Mouse (Mus musculus) left cerebral cortex, postnatal 10 days (tissue): ENCODE data around the gene Tgfb3. TPM values are rescaled to one million over a fixed set of nuclear protein-coding genes. Genes with fewer than 3 reads are reported as not detected.

Experiments used
- DNase-seq, 2 experiments: peaks; one replicate each; pipeline ENCODE4 v3.0.0; 2021 to 2022; ENCODE audit warnings: low spot score in 2 of 2, mixed read lengths in 1 of 2; ENCODE audit errors: extremely low spot score in 1 of 2
- intact Hi-C: fragments of 180-260 bp; cut with DNase I; formaldehyde crosslinking; loops from one replicate; pipeline ENCODE4 v1.15.1; 2025
- total RNA-seq, 2 experiments: library from RNA; stranded (reverse); gene quantifications; 2 replicates each; pipeline ENCODE4 v1.2.3; 2021

The Tgfb3 gene
- total RNA-seq, 2 experiments from 2014 or later: 9.2 to 9.3 TPM

- no peak for DNase-seq
- intact Hi-C loops: no loop called here
These were observed 68.2 kb downstream of the Tgfb3 start for GRCm38 (mm10) chr12:86010656-86011055.

GRCm38 (mm10) chr12:86007377-86007776 is 71.5 kb downstream of the Tgfb3 start:
- intact Hi-C loops: no loop called here
- no peak for DNase-seq

Other genes with a start within 250 kb of the Tgfb3 start
- 10 to 100 TPM; 11.4 to 15.4 TPM for gene Ift43, start 3.5 kb upstream of the Tgfb3 start, total RNA-seq
- 10 to 100 TPM; 40.6 to 42.4 TPM for gene Gpatch2l, start 162.8 kb upstream of the Tgfb3 start, total RNA-seq